Mouse (Mus musculus): ENCODE results near the gene Zbtb8b.

GRCm38 (mm10) chr4:129375821-129376220 lies 64.8 kb downstream of the Zbtb8b start:
- TF ChIP-seq CTCF (IDR thresholded peaks at IDR 0.05; ENCODE audit: borderline replicate concordance, control insufficient read depth, extremely low read depth, insufficient read depth, low read length, poor library complexity) = no peak
- no peak for TF ChIP-seq POLR2A (IDR thresholded peaks at IDR 0.05; ENCODE audit: control insufficient read depth, extremely low read depth, insufficient read depth, low read length, poor library complexity)
